Mouse (Mus musculus) brain, adult 10 weeks (tissue): Measurements from ENCODE around the gene Gm14698. TPM values are rescaled to one million over a fixed set of nuclear protein-coding genes. Genes with fewer than 3 reads are reported as not detected.

Experiments
- polyA plus RNA-seq: library from polyadenylated mRNA; stranded (reverse); fragments of 350-450 nt; fragmentation: Illumina TruSeq; extraction: RNeasy Lipid Tissue Mini Kit (QIAGEN cat#74804); gene quantifications from one replicate; pipeline ENCODE4 v1.2.3, GENCODE M21; 2015; ENCODE audit warnings: low read depth, low replicate concordance

The Gm14698 gene
- polyA plus RNA-seq, result not detected

DNA sequence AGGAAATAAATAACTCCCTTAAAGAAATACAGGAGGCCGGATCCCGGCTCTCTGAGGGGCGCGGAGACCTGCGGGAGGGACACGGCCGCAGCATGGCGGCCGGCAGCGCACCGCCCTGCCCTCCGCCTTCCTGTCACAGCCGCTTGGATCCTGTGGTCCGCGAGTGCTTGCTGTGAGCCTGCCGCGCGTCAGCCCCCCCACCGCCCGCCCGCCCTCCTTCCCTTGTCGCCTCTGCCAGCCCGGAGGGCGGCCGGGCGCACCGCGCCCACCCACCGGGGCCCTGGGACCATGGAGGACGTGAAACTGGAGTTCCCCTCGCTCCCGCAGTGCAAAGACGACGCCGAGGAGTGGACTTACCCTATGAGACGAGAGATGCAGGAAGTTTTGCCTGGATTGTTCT, at the start of gene Gm14698:
Gene Gm14698, plus strand, starts transcription at position 35 of the 400 bp plus-strand sequence.

Other genes with a start within 250 kb of the Gm14698 start
- 54.4 TPM for gene Fmr1, start 142.6 kb upstream of the Gm14698 start, polyA plus RNA-seq
- not detected for gene Fmr1nb, start 59.3 kb upstream of the Gm14698 start, polyA plus RNA-seq
- not detected for gene Gm6812, start 72.0 kb downstream of the Gm14698 start, polyA plus RNA-seq